8 mouse cellular contexts compared by ENCODE assay signal in genomic region chr6:30738464-30739006, GRCm38 (mm10). TPM values are rescaled to one million over a fixed set of nuclear protein-coding genes. Genes with fewer than 3 reads are reported as not detected.
A peak's percentile ranks its signal among the peaks of the same experiment; 100 is the strongest.
DNase-seq lines count a peak whose midpoint lies in the region; ATAC-seq and TF ChIP-seq lines count a peak whose summit lies in the region.

No protein-coding gene starts in this region.

- H3K27me3 ChIP-seq in lung, postnatal 0 days (replicated peaks; ENCODE audit: insufficient read depth, low read length), result no peaks in the 10 kb centered on the region
- no peaks in the 10 kb centered on the region for H3K27me3 ChIP-seq in embryonic facial prominence, embryonic 15.5 days
- no peaks in the 10 kb centered on the region for H3K27me3 ChIP-seq in limb, embryonic 11.5 days (ENCODE audit: control insufficient read depth, insufficient read depth, low read length)
- H3K27me3 ChIP-seq in splenic B cell, adult 2 months (ENCODE audit: control insufficient read depth, insufficient read depth, low read length, poor library complexity, severe bottlenecking), result peaks cover 2% of the 10 kb centered on the region

- H3K4me1 ChIP-seq in lung, postnatal 0 days (ENCODE audit: insufficient read depth, low read depth, low read length), result no peaks in the 10 kb centered on the region
- peaks cover 14% of the 10 kb centered on the region; the same call in 1 of the 2 replicates for H3K4me1 ChIP-seq in embryonic facial prominence, embryonic 15.5 days
- no peaks in the 10 kb centered on the region for H3K4me1 ChIP-seq in limb, embryonic 11.5 days (ENCODE audit: control insufficient read depth, insufficient read depth, low read length)

- no peak overlapping the region for H3K27ac ChIP-seq in lung, postnatal 0 days (ENCODE audit: low read length)
- peak overlapping the region; percentile 78 for H3K27ac ChIP-seq in embryonic facial prominence, embryonic 15.5 days (replicated peaks)
- H3K27ac ChIP-seq in limb, embryonic 11.5 days (replicated peaks; ENCODE audit: low read depth, low read length), result peak overlapping the region; percentile 87

- no peak for ATAC-seq in lung, postnatal 0 days
- ATAC-seq in embryonic facial prominence, embryonic 15.5 days (ENCODE audit: insufficient number of reproducible peaks, low FRiP score, low TSS enrichment, low read depth), result no peak
- ATAC-seq in limb, embryonic 11.5 days (ENCODE audit: insufficient number of reproducible peaks, low FRiP score, low TSS enrichment, low read depth), result no peak

- H3K4me3 ChIP-seq in lung, postnatal 0 days (ENCODE audit: low read depth, low read length), result peak overlapping the region; percentile 43
- peak overlapping the region; percentile 51 for H3K4me3 ChIP-seq in embryonic facial prominence, embryonic 15.5 days (replicated peaks)
- H3K4me3 ChIP-seq in limb, embryonic 11.5 days (ENCODE audit: low read depth, low read length), result peak overlapping the region; percentile 67

- H3K36me3 ChIP-seq in lung, postnatal 0 days (ENCODE audit: insufficient read depth, low read length), result no peaks in the 10 kb centered on the region
- H3K36me3 ChIP-seq in embryonic facial prominence, embryonic 15.5 days, result peaks cover 12% of the 10 kb centered on the region; the same call in 1 of the 2 replicates
- H3K36me3 ChIP-seq in limb, embryonic 11.5 days (ENCODE audit: control insufficient read depth, insufficient read depth, low read length), result peaks cover 6% of the 10 kb centered on the region; the same call in 1 of the 2 replicates
- H3K36me3 ChIP-seq in splenic B cell, adult 2 months (ENCODE audit: control insufficient read depth, insufficient read depth, low read length, poor library complexity, severe bottlenecking), result no peaks in the 10 kb centered on the region

- no peak for TF ChIP-seq EP300 in lung, postnatal 0 days (IDR thresholded peaks at IDR 0.05)

- peaks cover 11% of the 10 kb centered on the region for H3K9me3 ChIP-seq in lung, postnatal 0 days (ENCODE audit: low read length)
- H3K9me3 ChIP-seq in embryonic facial prominence, embryonic 15.5 days (replicated peaks), result peaks cover 38% of the 10 kb centered on the region
- H3K9me3 ChIP-seq in limb, embryonic 11.5 days (ENCODE audit: control insufficient read depth, low read length), result peaks cover 29% of the 10 kb centered on the region

- no peak overlapping the region; the same call in 1 of the 2 replicates for H3K9ac ChIP-seq in lung, postnatal 0 days (replicated peaks; ENCODE audit: low read depth)
- H3K9ac ChIP-seq in embryonic facial prominence, embryonic 15.5 days, result peak overlapping the region; percentile 39
- H3K9ac ChIP-seq in limb, embryonic 11.5 days (ENCODE audit: low read length), result peak overlapping the region; percentile 83

- peak overlapping the region; percentile 64 for H3K4me2 ChIP-seq in lung, postnatal 0 days (replicated peaks; ENCODE audit: low read depth, low read length)
- peak overlapping the region; percentile 57 for H3K4me2 ChIP-seq in embryonic facial prominence, embryonic 15.5 days (replicated peaks)
- peak overlapping the region; percentile 61 for H3K4me2 ChIP-seq in limb, embryonic 11.5 days (ENCODE audit: low read depth, severe bottlenecking)

- no peak for TF ChIP-seq CTCF in lung, postnatal 0 days (IDR thresholded peaks at IDR 0.05)

- WGBS in lung, postnatal 0 days, result 46% methylated on average over 20 of the region's 20 CpGs
- 46% methylated on average over 20 of the region's 20 CpGs for WGBS in embryonic facial prominence, embryonic 15.5 days
- WGBS in limb, embryonic 11.5 days, result 54% methylated on average over 20 of the region's 20 CpGs

- no peak for DNase-seq in lung, postnatal 0 days (ENCODE audit: low spot score)
- DNase-seq in lung, postnatal 25 days (ENCODE audit: low spot score), result no peak
- no peak for DNase-seq in limb, embryonic 11.5 days (ENCODE audit: low spot score)
- peak; percentile 5 for DNase-seq in splenic B cell, adult 2 months (ENCODE audit: low read depth, low spot score)
- DNase-seq in right cerebral cortex, adult 2 months (ENCODE audit: low spot score in 2 of 2), result no peak
- DNase-seq in spleen, adult 12 weeks (ENCODE audit: low spot score), result no peak
- DNase-seq in c-Kit-positive CD71-positive TER-119-positive erythroid progenitor cells, embryonic 14.5 days (ENCODE audit: low spot score), result no peak

RNA-seq across cellular contexts. Expression of gene Mest, which starts 15.2 kb away (rescaled TPM):
- 436 and 472 TPM in 2 replicates for polyA plus RNA-seq in lung, postnatal 0 days (2015; fragmentation: Nextera tagmentation; extraction: Ambion mirVana)
- 1,312 and 1,376 TPM in 2 replicates for polyA plus RNA-seq in embryonic facial prominence, embryonic 15.5 days (2015; fragmentation: Nextera tagmentation; extraction: Ambion mirVana)
- 2,834 and 2,987 TPM in 2 replicates for polyA plus RNA-seq in limb, embryonic 11.5 days (2014; fragmentation: Nextera tagmentation; extraction: Ambion mirVana)

RNA-seq across cellular contexts. Expression of gene Cep41, which starts 45.0 kb away (rescaled TPM):
- 6.1 and 6.3 TPM in 2 replicates for polyA plus RNA-seq in lung, postnatal 0 days (2015; fragmentation: Nextera tagmentation; extraction: Ambion mirVana)
- polyA plus RNA-seq in embryonic facial prominence, embryonic 15.5 days (2015; fragmentation: Nextera tagmentation; extraction: Ambion mirVana), result 30.9 and 33.1 TPM in 2 replicates
- 43.2 and 48.9 TPM in 2 replicates for polyA plus RNA-seq in limb, embryonic 11.5 days (2014; fragmentation: Nextera tagmentation; extraction: Ambion mirVana)
